Mouse (Mus musculus): ENCODE results near the gene Gbf1.

GRCm38 (mm10) chr19:46324918-46325317 is 172.6 kb downstream of the Gbf1 start:
- TF ChIP-seq CTCF (IDR thresholded peaks at IDR 0.05; ENCODE audit: low read depth) (no peak), EP300 (IDR thresholded peaks at IDR 0.05; ENCODE audit: low read depth) (no peak)

All from liver, postnatal 0 days (tissue).